Mouse (Mus musculus) spleen, adult 2 months (tissue): ENCODE results near the gene Fndc3b.

Source experiments
- CTCF ChIP-seq: fragments of 200-500 bp; IDR thresholded peaks from 2 replicates; pipeline ENCODE4 v1.5.1; 2011; ENCODE audit warnings: mild to moderate bottlenecking, inconsistent platforms; ENCODE audit not compliant: insufficient read depth, insufficient read length, insufficient replicate concordance; ENCODE audit errors: extremely low read depth
- POLR2A ChIP-seq: fragments of 200-500 bp; IDR thresholded peaks from 2 replicates; pipeline ENCODE4 v1.6.1; 2011; ENCODE audit warnings: low read depth, low read length, inconsistent platforms

GRCm38 (mm10) chr3:27370582-27371275, 340.4 kb downstream of the Fndc3b start:
- no peak for TF ChIP-seq CTCF
- no peak for TF ChIP-seq POLR2A
